Mouse (Mus musculus): ENCODE data around the gene Mb21d2. TPM values are rescaled to one million over a fixed set of nuclear protein-coding genes. Genes with fewer than 3 reads are reported as not detected.

Gene Mb21d2
- polyA plus RNA-seq (2012; rRNA removed) = 28.4 and 44.0 TPM in 2 replicates

DNA sequence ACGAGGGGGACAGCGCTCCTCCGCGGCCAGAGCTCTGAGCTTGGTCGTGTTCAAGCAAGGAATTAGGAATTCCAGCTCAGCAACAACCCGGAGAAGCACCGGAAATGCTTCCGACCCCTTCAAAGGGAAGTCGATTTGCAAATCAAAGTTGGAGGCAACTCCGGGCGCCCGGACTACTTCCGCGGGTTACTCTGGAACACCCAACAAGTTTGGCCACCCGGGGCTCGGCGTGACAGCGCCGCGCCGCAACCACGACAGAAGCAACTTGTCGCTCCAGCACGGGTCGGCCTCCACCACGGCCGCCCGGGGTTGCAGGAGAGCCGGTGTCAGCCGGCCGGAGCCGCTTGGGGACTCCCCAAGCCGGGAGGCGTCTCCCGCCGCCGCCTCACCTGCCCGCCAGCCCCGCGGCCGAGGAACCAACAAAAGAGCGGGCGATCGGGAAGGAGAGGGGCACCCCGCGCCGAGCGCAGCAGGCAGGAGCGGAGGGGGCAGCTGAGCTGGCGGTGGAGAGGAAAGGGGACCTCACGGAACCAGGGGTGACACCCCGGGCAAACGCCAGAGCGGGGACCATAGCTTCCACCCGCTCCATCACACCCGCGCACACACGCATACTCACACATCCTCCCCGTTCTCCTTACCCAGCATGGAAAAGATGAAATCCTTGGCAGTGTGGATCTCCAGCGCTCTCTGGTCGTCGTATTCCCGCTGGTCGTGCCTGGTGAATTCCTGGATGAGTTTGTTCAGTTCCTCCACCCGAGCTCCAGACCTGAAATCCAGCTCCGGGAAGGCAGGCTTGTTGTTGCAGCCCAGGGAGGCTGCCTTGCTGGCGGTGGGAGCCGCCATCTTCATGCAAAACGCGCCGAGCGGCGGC, at the start of gene Mb21d2:
Gene Mb21d2 (minus strand): TSS at position 859 of the 871 bp plus-strand sequence.
- DNase-seq (ENCODE audit: low read depth) = peak; percentile 81
- TF ChIP-seq POLR2A (IDR thresholded peaks at IDR 0.05; ENCODE audit: borderline replicate concordance, extremely low read depth, insufficient read depth, insufficient read length, poor library complexity, severe bottlenecking) (peak; percentile 30; the same call in 1 of the 2 replicates), CTCF (IDR thresholded peaks at IDR 0.05; ENCODE audit: borderline replicate concordance, extremely low read depth, insufficient read depth, insufficient read length) (no peak)

DNA sequence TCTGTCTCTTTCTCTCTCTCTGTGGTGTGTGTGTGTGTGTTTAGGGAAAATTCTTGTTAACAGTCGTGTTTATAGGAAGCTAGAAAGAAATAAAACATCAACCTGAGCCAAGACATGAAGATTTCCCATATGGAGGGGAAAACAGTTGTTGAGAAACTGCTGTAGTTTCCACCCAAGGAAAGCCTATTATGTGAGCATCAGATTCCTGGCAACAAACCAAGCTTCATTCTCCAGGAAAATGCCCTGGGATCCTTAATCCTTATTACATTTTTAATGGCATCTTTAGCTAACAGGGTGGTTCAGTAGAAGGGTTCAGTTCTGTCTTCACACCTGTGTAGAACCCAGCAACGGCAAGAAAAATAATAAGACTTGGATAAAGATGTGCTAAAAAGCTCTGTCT, 36.8 kb upstream of the Mb21d2 start:
- DNase-seq (ENCODE audit: low read depth) = peak; percentile 40
- no peak for TF ChIP-seq POLR2A (IDR thresholded peaks at IDR 0.05; ENCODE audit: borderline replicate concordance, extremely low read depth, insufficient read depth, insufficient read length, poor library complexity, severe bottlenecking)
- TF ChIP-seq CTCF (IDR thresholded peaks at IDR 0.05; ENCODE audit: borderline replicate concordance, extremely low read depth, insufficient read depth, insufficient read length) = no peak

DNA sequence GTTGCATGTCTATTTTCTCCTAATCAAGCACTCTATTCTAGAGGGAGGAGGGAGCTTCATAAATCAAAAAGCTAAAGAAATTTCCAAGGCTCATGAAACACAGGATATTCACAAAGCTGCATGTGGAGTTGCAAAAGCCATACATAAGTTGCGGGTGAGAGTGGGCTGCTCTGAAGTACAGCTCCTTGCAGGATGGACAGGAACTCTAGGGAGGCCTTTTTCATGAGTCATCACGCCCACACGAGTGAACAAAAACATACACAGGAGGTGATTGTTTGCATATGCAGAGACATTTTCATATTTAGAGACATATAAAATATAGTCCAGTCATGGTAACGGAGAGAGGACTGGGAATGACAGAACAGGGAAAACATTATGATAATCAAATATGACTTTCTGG, 34.6 kb upstream of the Mb21d2 start:
- DNase-seq (ENCODE audit: low read depth) = no peak
- TF ChIP-seq CTCF (IDR thresholded peaks at IDR 0.05; ENCODE audit: borderline replicate concordance, extremely low read depth, insufficient read depth, insufficient read length) (no peak), POLR2A (IDR thresholded peaks at IDR 0.05; ENCODE audit: borderline replicate concordance, extremely low read depth, insufficient read depth, insufficient read length, poor library complexity, severe bottlenecking) (no peak)

DNA sequence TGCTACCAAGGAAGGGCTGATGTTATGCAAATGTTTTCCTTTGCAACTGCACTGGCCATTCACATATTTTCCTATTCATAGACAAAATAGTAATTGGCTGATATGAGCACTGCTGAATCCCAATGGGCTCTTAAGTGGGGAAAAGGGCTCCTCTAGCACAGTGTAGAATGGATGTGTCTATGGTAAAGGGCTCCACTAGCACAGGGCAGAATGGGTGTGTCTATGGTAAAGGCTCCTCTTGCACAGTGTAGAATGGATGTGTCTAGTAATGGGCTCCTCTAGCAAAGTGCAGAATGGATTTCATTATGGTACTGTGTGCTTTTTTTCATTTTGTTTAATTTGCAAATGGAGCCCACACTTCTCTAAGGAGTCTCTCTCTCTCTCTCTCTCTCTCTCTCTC, 33.5 kb upstream of the Mb21d2 start:
- peak; percentile 3 for DNase-seq (ENCODE audit: low read depth)
- no peak for TF ChIP-seq POLR2A (IDR thresholded peaks at IDR 0.05; ENCODE audit: borderline replicate concordance, extremely low read depth, insufficient read depth, insufficient read length, poor library complexity, severe bottlenecking)
- TF ChIP-seq CTCF (IDR thresholded peaks at IDR 0.05; ENCODE audit: borderline replicate concordance, extremely low read depth, insufficient read depth, insufficient read length) = no peak

DNA sequence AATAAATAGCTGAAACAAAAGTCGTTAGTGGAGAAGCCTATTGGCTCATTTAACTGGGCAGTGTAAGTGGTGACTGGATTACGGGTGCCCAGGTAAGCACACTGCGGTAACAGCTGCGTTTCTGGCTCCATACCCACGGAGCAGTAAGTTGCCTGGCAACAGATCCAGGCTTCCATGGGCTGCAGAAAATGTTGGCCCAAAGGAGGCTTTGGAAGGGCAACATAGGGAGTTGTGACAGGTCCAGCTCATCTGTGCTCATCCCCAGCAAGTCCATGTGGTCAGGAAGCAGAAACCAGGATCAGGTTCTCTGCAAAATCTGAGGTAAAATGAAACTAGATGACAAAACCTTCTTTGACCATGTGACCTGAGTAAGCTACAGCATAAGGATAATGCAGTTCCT, 20.3 kb upstream of the Mb21d2 start:
- TF ChIP-seq POLR2A (IDR thresholded peaks at IDR 0.05; ENCODE audit: borderline replicate concordance, extremely low read depth, insufficient read depth, insufficient read length, poor library complexity, severe bottlenecking) (no peak), CTCF (IDR thresholded peaks at IDR 0.05; ENCODE audit: borderline replicate concordance, extremely low read depth, insufficient read depth, insufficient read length) (no peak)
- no peak for DNase-seq (ENCODE audit: low read depth)

DNA sequence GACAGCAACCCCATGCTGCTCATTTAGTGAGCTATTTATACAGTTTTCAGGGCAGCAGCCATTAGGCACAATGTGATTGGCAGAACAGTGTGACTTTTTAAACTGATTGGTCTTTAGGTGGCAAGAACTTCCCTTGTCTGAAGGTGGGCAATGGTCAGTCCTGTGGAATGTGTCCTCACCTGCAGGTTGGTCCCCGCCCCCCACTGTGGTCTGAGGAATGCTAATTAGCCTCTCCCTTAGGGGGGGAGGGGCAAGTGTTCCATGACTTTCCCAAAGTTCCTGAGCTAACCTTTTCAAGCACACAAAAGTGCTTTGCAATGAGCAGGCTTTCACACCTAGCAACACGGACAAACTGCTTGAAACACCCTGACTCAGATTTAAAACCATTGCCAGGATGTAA, 13.8 kb upstream of the Mb21d2 start:
- DNase-seq (ENCODE audit: low read depth) = no peak
- TF ChIP-seq POLR2A (IDR thresholded peaks at IDR 0.05; ENCODE audit: borderline replicate concordance, extremely low read depth, insufficient read depth, insufficient read length, poor library complexity, severe bottlenecking) = no peak
- TF ChIP-seq CTCF (IDR thresholded peaks at IDR 0.05; ENCODE audit: borderline replicate concordance, extremely low read depth, insufficient read depth, insufficient read length) = no peak

DNA sequence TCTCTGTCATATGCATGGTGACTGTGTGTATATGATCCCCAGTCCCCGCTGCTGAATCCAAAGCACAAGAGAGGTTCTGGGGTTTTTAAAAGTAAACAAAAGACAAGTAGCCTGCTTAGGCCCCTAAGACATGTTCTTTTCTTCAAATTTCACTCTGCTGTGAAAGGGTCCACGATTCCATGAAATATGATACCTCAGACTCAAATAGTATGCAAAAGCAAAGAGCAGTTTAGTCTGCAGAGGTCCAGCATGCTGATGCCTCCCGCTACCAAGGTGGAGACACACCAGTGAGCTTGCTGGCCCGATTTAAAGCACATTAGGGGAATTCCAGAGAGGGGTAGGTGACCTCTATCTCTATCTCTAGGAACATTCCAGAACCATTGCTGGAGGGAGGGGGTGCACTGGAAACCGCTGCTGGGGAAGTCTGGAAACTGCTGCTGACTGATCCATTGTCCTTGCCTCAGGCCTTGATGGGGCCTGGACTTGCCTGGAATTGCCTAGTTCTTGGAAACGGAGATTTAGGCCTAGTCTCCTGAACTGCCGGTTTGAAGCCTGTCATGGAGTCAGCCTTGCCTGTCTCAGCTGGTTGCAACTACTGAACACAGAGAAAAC, 6.8 kb upstream of the Mb21d2 start:
- no peak for TF ChIP-seq POLR2A (IDR thresholded peaks at IDR 0.05; ENCODE audit: borderline replicate concordance, extremely low read depth, insufficient read depth, insufficient read length, poor library complexity, severe bottlenecking)
- TF ChIP-seq CTCF (IDR thresholded peaks at IDR 0.05; ENCODE audit: borderline replicate concordance, extremely low read depth, insufficient read depth, insufficient read length) = no peak
- DNase-seq (ENCODE audit: low read depth) = no peak

DNA sequence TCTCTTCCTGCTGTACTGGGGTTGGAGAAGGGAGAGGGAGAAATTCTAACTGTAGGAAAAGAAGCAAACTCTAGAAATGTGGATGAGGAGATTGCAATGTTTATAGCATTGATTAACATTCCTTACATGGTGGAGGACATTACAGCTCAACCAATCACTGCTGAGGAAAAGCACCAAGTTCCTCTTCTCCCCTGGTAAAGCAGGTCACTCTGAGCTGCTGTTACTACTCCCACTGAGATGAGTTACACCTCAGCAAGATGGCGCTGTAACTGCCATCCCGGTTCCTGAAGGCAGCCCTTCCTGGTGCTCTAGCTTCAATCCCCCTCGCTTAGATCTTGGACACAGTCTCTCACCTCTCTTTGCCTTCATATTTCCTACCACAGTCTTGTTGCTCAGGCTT, 6.2 kb upstream of the Mb21d2 start:
- TF ChIP-seq POLR2A (IDR thresholded peaks at IDR 0.05; ENCODE audit: borderline replicate concordance, extremely low read depth, insufficient read depth, insufficient read length, poor library complexity, severe bottlenecking) (no peak), CTCF (IDR thresholded peaks at IDR 0.05; ENCODE audit: borderline replicate concordance, extremely low read depth, insufficient read depth, insufficient read length) (no peak)
- DNase-seq (ENCODE audit: low read depth) = no peak

DNA sequence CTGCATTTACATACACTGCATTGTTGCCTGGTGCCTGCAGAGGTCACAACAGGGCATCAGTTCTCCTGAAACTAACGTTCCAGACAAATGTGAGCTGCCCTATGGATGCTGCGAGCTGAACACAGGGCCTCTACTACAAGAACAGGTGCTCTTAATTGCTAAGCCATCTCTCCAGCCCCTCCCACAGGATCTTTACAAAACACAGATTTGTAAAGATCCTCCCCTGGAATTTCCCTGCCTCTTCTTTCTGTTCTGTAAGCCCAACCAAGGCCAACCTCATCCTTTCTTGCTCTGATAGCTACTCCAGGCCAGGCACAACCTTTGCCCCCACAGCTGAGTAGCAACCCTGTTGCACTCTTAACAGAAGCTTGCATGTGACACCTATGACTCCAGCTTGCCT, 1.7 kb upstream of the Mb21d2 start:
- DNase-seq (ENCODE audit: low read depth) = no peak
- no peak for TF ChIP-seq CTCF (IDR thresholded peaks at IDR 0.05; ENCODE audit: borderline replicate concordance, extremely low read depth, insufficient read depth, insufficient read length)
- TF ChIP-seq POLR2A (IDR thresholded peaks at IDR 0.05; ENCODE audit: borderline replicate concordance, extremely low read depth, insufficient read depth, insufficient read length, poor library complexity, severe bottlenecking) = no peak

DNA sequence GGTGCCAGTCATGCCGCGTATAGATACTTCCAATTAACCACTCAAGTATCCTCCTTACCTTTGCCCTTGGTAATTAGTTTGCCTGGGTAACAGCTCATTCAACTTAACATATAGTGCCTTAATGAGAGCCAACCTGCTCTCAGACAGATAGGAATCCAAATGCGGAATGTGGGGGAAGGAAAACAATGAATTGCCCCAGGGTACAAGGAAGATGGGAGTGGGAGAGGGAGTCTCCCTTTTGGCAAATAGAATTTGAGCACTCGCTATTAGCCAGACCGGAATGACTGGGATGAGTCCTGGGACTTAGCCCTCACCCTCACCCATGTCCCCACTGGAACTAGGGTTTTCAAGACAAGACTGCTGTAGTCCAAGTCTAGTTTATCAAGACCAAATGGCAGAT, 953 bp upstream of the Mb21d2 start:
- no peak for DNase-seq (ENCODE audit: low read depth)
- no peak for TF ChIP-seq CTCF (IDR thresholded peaks at IDR 0.05; ENCODE audit: borderline replicate concordance, extremely low read depth, insufficient read depth, insufficient read length)
- no peak for TF ChIP-seq POLR2A (IDR thresholded peaks at IDR 0.05; ENCODE audit: borderline replicate concordance, extremely low read depth, insufficient read depth, insufficient read length, poor library complexity, severe bottlenecking)

DNA sequence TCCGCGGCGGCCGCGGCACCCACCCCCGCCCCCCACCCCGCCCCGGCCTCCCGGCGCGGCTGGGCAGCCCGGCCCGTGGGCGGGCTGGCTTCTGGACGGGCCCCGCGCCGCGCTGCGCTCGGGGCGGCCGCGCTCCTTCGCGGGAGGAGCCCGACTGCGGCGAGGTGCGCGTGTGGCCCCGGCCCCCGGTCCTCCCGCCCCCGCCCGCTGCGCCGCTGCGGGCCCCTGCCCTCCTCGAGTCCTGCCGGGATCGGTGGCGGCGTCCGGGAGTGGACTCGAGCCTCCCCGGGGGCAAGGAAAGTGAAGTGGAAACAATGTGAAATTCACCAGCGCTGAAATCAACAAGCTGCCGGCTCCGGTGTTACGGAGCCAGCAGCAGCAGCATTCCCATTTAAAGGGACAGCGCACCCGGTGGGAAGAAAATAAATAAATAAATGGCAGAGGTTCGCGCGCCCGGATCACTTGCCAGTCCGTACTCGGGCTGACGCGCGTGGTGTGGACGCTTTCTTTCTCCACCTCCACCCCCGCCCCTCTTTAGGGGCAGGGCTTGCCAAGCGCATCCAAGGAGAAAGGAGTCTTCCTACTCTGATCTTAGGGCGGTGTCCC, 316 bp upstream of the Mb21d2 start:
- DNase-seq (ENCODE audit: low read depth) = peak; percentile 87
- no peak; the same call in 1 of the 2 replicates for TF ChIP-seq POLR2A (IDR thresholded peaks at IDR 0.05; ENCODE audit: borderline replicate concordance, extremely low read depth, insufficient read depth, insufficient read length, poor library complexity, severe bottlenecking)
- no peak for TF ChIP-seq CTCF (IDR thresholded peaks at IDR 0.05; ENCODE audit: borderline replicate concordance, extremely low read depth, insufficient read depth, insufficient read length)
